Mouse (Mus musculus): ENCODE measurements around the gene Mtfmt. TPM values are rescaled to one million over a fixed set of nuclear protein-coding genes. Genes with fewer than 3 reads are reported as not detected.
A peak's percentile ranks its signal among the peaks of the same experiment; 100 is the strongest.

The Mtfmt gene
- polyA plus RNA-seq, 1 experiment from 2014 or later, result 19.7 TPM

GRCm38 (mm10) chr9:65467686-65468085 is 32.1 kb downstream of the Mtfmt start:
- Histone ChIP-seq H3K4me1 (replicated peaks; ENCODE audit: control insufficient read depth, insufficient read depth, low read length) (no peaks in the 10 kb centered on the region), H3K9ac (ENCODE audit: low read depth, low read length) (no peak overlapping the region), H3K27ac (ENCODE audit: low read depth, low read length) (0 out of 2 replicates have a peak overlapping the region, but pooled peaks have one; percentile 18), H3K27me3 (ENCODE audit: control insufficient read depth, insufficient read depth, low read length) (no peaks in the 10 kb centered on the region), H3K36me3 (ENCODE audit: control insufficient read depth, insufficient read depth, low read length) (no peaks in the 10 kb centered on the region), H3K9me3 (ENCODE audit: control insufficient read depth, low read length) (no peaks in the 10 kb centered on the region), H3K4me2 (replicated peaks; ENCODE audit: low read depth, low read length) (no peak overlapping the region), H3K4me3 (ENCODE audit: low read depth, low read length) (no peak overlapping the region)
- WGBS, result 43% methylated on average over 11 of the region's 11 CpGs
- peak; percentile 26 for DNase-seq (ENCODE audit: low spot score)
- ATAC-seq (ENCODE audit: low FRiP score), result no peak

DNA sequence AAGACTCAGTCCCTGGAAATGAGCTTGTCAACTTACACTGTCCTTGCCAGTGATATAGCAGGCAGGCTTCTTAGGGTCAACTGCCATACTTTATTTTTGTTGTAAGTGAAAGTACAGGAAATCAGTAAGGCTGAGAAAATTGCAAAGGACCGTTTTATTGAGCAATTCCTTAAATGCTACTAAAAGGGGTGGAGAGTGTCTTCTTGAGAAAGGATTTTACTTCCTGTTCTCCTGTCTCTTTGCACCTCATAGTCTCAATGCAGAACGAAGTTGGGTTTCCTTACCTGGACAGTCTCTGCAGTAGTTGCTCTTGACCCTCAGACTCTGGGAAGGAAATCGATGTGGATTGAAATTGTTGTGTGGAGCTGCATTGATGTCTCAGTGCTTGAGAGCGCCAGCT is 37.2 kb downstream of the Mtfmt start:
- Histone ChIP-seq H3K9me3 (ENCODE audit: control insufficient read depth, low read length) (no peaks in the 10 kb centered on the region), H3K36me3 (ENCODE audit: control insufficient read depth, insufficient read depth, low read length) (0 out of 2 replicates have a peak, but pooled peaks cover 3% of the 10 kb centered on the region), H3K4me1 (replicated peaks; ENCODE audit: control insufficient read depth, insufficient read depth, low read length) (no peaks in the 10 kb centered on the region), H3K27ac (ENCODE audit: low read depth, low read length) (no peak overlapping the region), H3K27me3 (ENCODE audit: control insufficient read depth, insufficient read depth, low read length) (no peaks in the 10 kb centered on the region), H3K4me2 (replicated peaks; ENCODE audit: low read depth, low read length) (no peak overlapping the region), H3K9ac (ENCODE audit: low read depth, low read length) (no peak overlapping the region), H3K4me3 (ENCODE audit: low read depth, low read length) (no peak overlapping the region)
- DNase-seq (ENCODE audit: low spot score) (no peak), ATAC-seq (ENCODE audit: low FRiP score) (no peak)
- WGBS, result 89% methylated on average over 4 of the region's 4 CpGs

GRCm38 (mm10) chr9:65479158-65479557 is 43.6 kb downstream of the Mtfmt start:
- H3K27me3 ChIP-seq (ENCODE audit: control insufficient read depth, insufficient read depth, low read length), result no peaks in the 10 kb centered on the region
- no peak overlapping the region for H3K4me2 ChIP-seq (replicated peaks; ENCODE audit: low read depth, low read length)
- H3K9me3 ChIP-seq (ENCODE audit: control insufficient read depth, low read length), result no peaks in the 10 kb centered on the region
- no peak for ATAC-seq (ENCODE audit: low FRiP score)
- H3K27ac ChIP-seq (ENCODE audit: low read depth, low read length), result no peak overlapping the region
- WGBS, result 83% methylated on average over 8 of the region's 8 CpGs
- no peaks in the 10 kb centered on the region for H3K4me1 ChIP-seq (replicated peaks; ENCODE audit: control insufficient read depth, insufficient read depth, low read length)
- H3K9ac ChIP-seq (ENCODE audit: low read depth, low read length), result no peak overlapping the region
- no peak for DNase-seq (ENCODE audit: low spot score)
- no peak overlapping the region for H3K4me3 ChIP-seq (ENCODE audit: low read depth, low read length)
- H3K36me3 ChIP-seq (ENCODE audit: control insufficient read depth, insufficient read depth, low read length), result peaks cover 3% of the 10 kb centered on the region; the same call in 1 of the 2 replicates

- Histone ChIP-seq H3K4me1 (replicated peaks; ENCODE audit: control insufficient read depth, insufficient read depth, low read length) (no peaks in the 10 kb centered on the region), H3K4me3 (ENCODE audit: low read depth, low read length) (no peak overlapping the region), H3K27me3 (ENCODE audit: control insufficient read depth, insufficient read depth, low read length) (no peaks in the 10 kb centered on the region), H3K36me3 (ENCODE audit: control insufficient read depth, insufficient read depth, low read length) (peaks cover 3% of the 10 kb centered on the region; the same call in 1 of the 2 replicates), H3K27ac (ENCODE audit: low read depth, low read length) (no peak overlapping the region), H3K4me2 (replicated peaks; ENCODE audit: low read depth, low read length) (no peak overlapping the region), H3K9me3 (ENCODE audit: control insufficient read depth, low read length) (no peaks in the 10 kb centered on the region), H3K9ac (ENCODE audit: low read depth, low read length) (no peak overlapping the region)
- 84% methylated on average over 5 of the region's 5 CpGs for WGBS
- no peak for DNase-seq (ENCODE audit: low spot score)
- no peak for ATAC-seq (ENCODE audit: low FRiP score)
Observed at GRCm38 (mm10) chr9:65480071-65480470, 44.5 kb downstream of the Mtfmt start.

DNA sequence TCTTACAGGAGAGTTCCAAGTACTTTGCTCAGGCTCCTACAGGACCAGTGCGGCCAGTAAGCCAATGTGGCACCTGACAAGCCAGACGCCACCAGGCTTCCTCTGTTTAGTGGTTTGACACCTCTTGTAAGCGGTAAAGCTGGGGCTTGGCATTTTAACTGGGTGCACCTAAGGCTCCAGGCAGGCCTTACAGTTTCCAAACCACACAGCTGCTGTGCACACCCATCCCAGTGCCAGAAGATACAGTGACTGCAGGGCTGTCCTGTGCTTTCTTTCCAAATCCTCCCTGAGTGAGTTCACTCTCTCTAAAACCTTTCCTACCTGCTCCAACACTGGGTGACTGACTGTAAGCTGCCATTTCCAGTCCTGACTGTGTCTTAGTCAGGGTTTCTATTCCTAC is 55.9 kb downstream of the Mtfmt start:
- Histone ChIP-seq H3K9me3 (ENCODE audit: control insufficient read depth, low read length) (no peaks in the 10 kb centered on the region), H3K27ac (ENCODE audit: low read depth, low read length) (peak overlapping the region; percentile 6; the same call in 1 of the 2 replicates), H3K27me3 (ENCODE audit: control insufficient read depth, insufficient read depth, low read length) (no peaks in the 10 kb centered on the region), H3K4me2 (replicated peaks; ENCODE audit: low read depth, low read length) (no peak overlapping the region), H3K9ac (ENCODE audit: low read depth, low read length) (no peak overlapping the region), H3K4me1 (replicated peaks; ENCODE audit: control insufficient read depth, insufficient read depth, low read length) (no peaks in the 10 kb centered on the region), H3K36me3 (ENCODE audit: control insufficient read depth, insufficient read depth, low read length) (no peaks in the 10 kb centered on the region), H3K4me3 (ENCODE audit: low read depth, low read length) (no peak overlapping the region)
- 87% methylated on average over 3 of the region's 3 CpGs for WGBS
- DNase-seq (ENCODE audit: low spot score) (no peak), ATAC-seq (ENCODE audit: low FRiP score) (no peak)

GRCm38 (mm10) chr9:65492351-65492750 is 56.8 kb downstream of the Mtfmt start:
- no peaks in the 10 kb centered on the region for H3K27me3 ChIP-seq (ENCODE audit: control insufficient read depth, insufficient read depth, low read length)
- no peak overlapping the region for H3K4me3 ChIP-seq (ENCODE audit: low read depth, low read length)
- H3K4me1 ChIP-seq (replicated peaks; ENCODE audit: control insufficient read depth, insufficient read depth, low read length), result no peaks in the 10 kb centered on the region
- no peak overlapping the region for H3K27ac ChIP-seq (ENCODE audit: low read depth, low read length)
- no peaks in the 10 kb centered on the region for H3K36me3 ChIP-seq (ENCODE audit: control insufficient read depth, insufficient read depth, low read length)
- WGBS, result 95% methylated on average over 2 of the region's 2 CpGs
- DNase-seq (ENCODE audit: low spot score) (no peak), ATAC-seq (ENCODE audit: low FRiP score) (no peak)
- H3K9me3 ChIP-seq (ENCODE audit: control insufficient read depth, low read length), result no peaks in the 10 kb centered on the region
- H3K4me2 ChIP-seq (replicated peaks; ENCODE audit: low read depth, low read length), result no peak overlapping the region
- H3K9ac ChIP-seq (ENCODE audit: low read depth, low read length), result no peak overlapping the region

DNA sequence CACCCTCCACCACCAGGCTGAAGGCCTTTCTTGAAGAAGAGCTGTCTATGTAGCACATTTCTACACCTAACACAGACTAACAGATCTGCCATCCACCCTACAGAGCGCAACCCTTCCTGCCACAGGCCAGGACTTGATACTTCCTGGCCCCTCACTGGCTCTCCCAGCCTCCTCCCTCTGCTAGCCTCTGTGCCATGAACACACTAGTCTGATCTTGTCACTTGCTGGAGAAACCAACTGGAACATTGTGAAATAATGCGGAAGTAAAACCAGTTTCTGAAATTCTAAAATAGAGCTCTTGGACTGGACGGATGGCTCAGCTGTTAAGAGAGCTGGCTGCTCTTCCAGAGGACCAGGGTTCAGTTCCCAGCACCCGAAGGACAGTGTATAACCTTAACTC is 57.3 kb downstream of the Mtfmt start:
- Histone ChIP-seq H3K27me3 (ENCODE audit: control insufficient read depth, insufficient read depth, low read length) (no peaks in the 10 kb centered on the region), H3K4me1 (replicated peaks; ENCODE audit: control insufficient read depth, insufficient read depth, low read length) (no peaks in the 10 kb centered on the region), H3K36me3 (ENCODE audit: control insufficient read depth, insufficient read depth, low read length) (no peaks in the 10 kb centered on the region), H3K9ac (ENCODE audit: low read depth, low read length) (no peak overlapping the region), H3K4me3 (ENCODE audit: low read depth, low read length) (no peak overlapping the region), H3K9me3 (ENCODE audit: control insufficient read depth, low read length) (no peaks in the 10 kb centered on the region), H3K27ac (ENCODE audit: low read depth, low read length) (no peak overlapping the region), H3K4me2 (replicated peaks; ENCODE audit: low read depth, low read length) (no peak overlapping the region)
- 95% methylated on average over 4 of the region's 4 CpGs for WGBS
- ATAC-seq (ENCODE audit: low FRiP score), result no peak
- no peak for DNase-seq (ENCODE audit: low spot score)

- Histone ChIP-seq H3K4me3 (ENCODE audit: low read depth, low read length) (no peak overlapping the region), H3K27me3 (ENCODE audit: control insufficient read depth, insufficient read depth, low read length) (no peaks in the 10 kb centered on the region), H3K27ac (ENCODE audit: low read depth, low read length) (no peak overlapping the region), H3K36me3 (ENCODE audit: control insufficient read depth, insufficient read depth, low read length) (no peaks in the 10 kb centered on the region), H3K4me1 (replicated peaks; ENCODE audit: control insufficient read depth, insufficient read depth, low read length) (no peaks in the 10 kb centered on the region), H3K9ac (ENCODE audit: low read depth, low read length) (no peak overlapping the region), H3K9me3 (ENCODE audit: control insufficient read depth, low read length) (no peaks in the 10 kb centered on the region), H3K4me2 (replicated peaks; ENCODE audit: low read depth, low read length) (no peak overlapping the region)
- DNase-seq (ENCODE audit: low spot score), result peak; percentile 41
- no peak for ATAC-seq (ENCODE audit: low FRiP score)
- WGBS, result 66% methylated on average over 8 of the region's 8 CpGs
Observed at GRCm38 (mm10) chr9:65502146-65502545, 66.6 kb downstream of the Mtfmt start.

All from hindbrain, embryonic 11.5 days (tissue).